Mouse (Mus musculus): Measurements from ENCODE around the gene Pnlip.

DNA sequence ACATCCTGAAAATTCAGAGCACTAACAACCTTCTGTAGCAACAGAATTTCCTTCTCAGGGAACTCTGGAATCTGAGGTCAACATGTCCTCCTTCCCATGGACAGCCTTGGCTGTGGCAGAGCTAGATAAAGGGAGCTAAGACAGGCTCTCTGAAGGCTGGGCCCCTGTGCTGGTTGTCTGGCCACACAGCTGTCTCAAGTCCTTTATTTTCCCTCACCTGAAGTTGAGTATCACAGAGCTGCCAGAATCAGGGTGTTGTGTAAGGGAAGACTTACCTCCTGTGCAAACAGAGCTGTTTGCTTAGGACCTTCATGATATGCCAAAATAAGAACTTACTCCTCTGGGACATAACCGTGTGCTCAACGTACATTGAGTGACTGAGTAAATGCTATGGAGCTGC is 43.9 kb downstream of the Pnlip start:
- TF ChIP-seq POLR2A (IDR thresholded peaks at IDR 0.05; ENCODE audit: insufficient read length, low read depth) (no peak), TCF12 (IDR thresholded peaks at IDR 0.05; ENCODE audit: insufficient read depth, poor library complexity, severe bottlenecking) (no peak), CEBPB (IDR thresholded peaks at IDR 0.05; ENCODE audit: insufficient read depth, poor library complexity, severe bottlenecking) (no peak), REST (IDR thresholded peaks at IDR 0.05; ENCODE audit: insufficient read depth, insufficient read length) (no peak), USF1 (IDR thresholded peaks at IDR 0.05; ENCODE audit: low read depth) (no peak), MAX (IDR thresholded peaks at IDR 0.05; ENCODE audit: low read depth) (no peak), TCF3 (IDR thresholded peaks at IDR 0.05; ENCODE audit: insufficient read length, low read depth) (no peak), MYOD1 (IDR thresholded peaks at IDR 0.05; ENCODE audit: control insufficient read depth in 1 of 3, insufficient read length in 2 of 3, low read depth in 2 of 3) (no peak), E2F4 (IDR thresholded peaks at IDR 0.05; ENCODE audit: insufficient read depth) (no peak), POLR2AphosphoS2 (IDR thresholded peaks at IDR 0.05; ENCODE audit: insufficient read length, low read depth) (no peak), SRF (IDR thresholded peaks at IDR 0.05; ENCODE audit: control insufficient read depth, insufficient read length, low read depth) (no peak)

Data from myocyte (in vitro differentiated cells).